Mouse (Mus musculus) layer of hippocampus, adult 18-20 months (tissue): ENCODE results near the gene Gp1bb. TPM values are rescaled to one million over a fixed set of nuclear protein-coding genes. Genes with fewer than 3 reads are reported as not detected.

Experiments
- DNase-seq, 2 experiments: peaks; one replicate each; pipeline ENCODE4 v3.0.0; 2022; ENCODE audit warnings: low spot score in 2 of 2
- total RNA-seq, 2 experiments: library from RNA; stranded (reverse); gene quantifications; 2 replicates each; pipeline ENCODE4 v1.2.3; 2021

The Gp1bb gene
- total RNA-seq, 2 experiments from 2014 or later, result 0.97 TPM; not detected in 1

- DNase-seq, result no peak
These were observed 13.1 kb downstream of the Gp1bb start for GRCm38 (mm10) chr16:18609099-18609498.

- no peak for DNase-seq
These were observed 14.0 kb downstream of the Gp1bb start for GRCm38 (mm10) chr16:18608226-18608625.

- DNase-seq, result no peak
These were observed 16.5 kb downstream of the Gp1bb start for GRCm38 (mm10) chr16:18605705-18606104.

GRCm38 (mm10) chr16:18604267-18604701 lies 17.9 kb downstream of the Gp1bb start:
- no peak for DNase-seq

- no peak for DNase-seq
These were observed 20.8 kb downstream of the Gp1bb start for GRCm38 (mm10) chr16:18601447-18601846.

- no peak for DNase-seq
These were observed 24.2 kb downstream of the Gp1bb start for GRCm38 (mm10) chr16:18598006-18598405.

GRCm38 (mm10) chr16:18596255-18596654 lies 25.9 kb downstream of the Gp1bb start:
- no peak for DNase-seq

- no peak for DNase-seq
These were observed 28.3 kb downstream of the Gp1bb start for GRCm38 (mm10) chr16:18593930-18594329.

GRCm38 (mm10) chr16:18591047-18592018 lies 30.9 kb downstream of the Gp1bb start:
- no peak for DNase-seq

- no peak for DNase-seq
These were observed 32.1 kb downstream of the Gp1bb start, which contains the start of gene Tbx1 for GRCm38 (mm10) chr16:18589804-18590790. Tbx1 (minus strand) TSS chr16:18590671.

- no peak for DNase-seq
These were observed 33.1 kb downstream of the Gp1bb start for GRCm38 (mm10) chr16:18589080-18589621.

GRCm38 (mm10) chr16:18588738-18589055 lies 33.5 kb downstream of the Gp1bb start:
- no peak for DNase-seq

- DNase-seq, result no peak
These were observed 34.1 kb downstream of the Gp1bb start for GRCm38 (mm10) chr16:18587847-18588737.

- no peak for DNase-seq
These were observed 35.2 kb downstream of the Gp1bb start for GRCm38 (mm10) chr16:18586906-18587546.

- no peak for DNase-seq
These were observed 35.9 kb downstream of the Gp1bb start for GRCm38 (mm10) chr16:18586076-18586905.

GRCm38 (mm10) chr16:18585676-18586075 lies 36.5 kb downstream of the Gp1bb start:
- no peak for DNase-seq

- DNase-seq, result no peak
These were observed 37.2 kb downstream of the Gp1bb start for GRCm38 (mm10) chr16:18584901-18585510.

GRCm38 (mm10) chr16:18583673-18584357 lies 38.4 kb downstream of the Gp1bb start:
- no peak for DNase-seq
